ENCODE assay signal across 8 mouse cellular contexts in the genomic region with DNA sequence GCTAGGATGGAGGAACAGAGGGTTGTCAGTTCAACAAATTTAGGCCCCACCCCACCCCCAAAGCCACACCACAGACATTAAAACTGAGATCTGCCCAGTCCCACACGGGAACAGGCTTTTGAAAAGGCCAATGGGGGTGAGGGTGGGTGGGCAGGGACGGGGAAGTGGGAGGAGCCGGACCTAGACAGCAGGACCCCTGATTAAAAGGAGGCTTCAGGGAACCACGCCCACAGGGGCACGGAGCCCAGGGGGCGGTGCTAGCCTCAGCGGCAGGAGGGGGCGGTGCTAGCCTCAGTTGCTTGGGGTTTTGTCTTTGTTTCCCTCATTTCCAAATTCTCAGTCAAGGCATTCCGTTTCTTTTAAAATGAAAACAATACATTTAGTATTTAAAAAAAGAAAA. TPM values are rescaled to one million over a fixed set of nuclear protein-coding genes. Genes with fewer than 3 reads are reported as not detected.
A peak's percentile ranks its signal among the peaks of the same experiment; 100 is the strongest.
DNase-seq lines count a peak whose midpoint lies in the region; ATAC-seq and TF ChIP-seq lines count a peak whose summit lies in the region.

No protein-coding gene starts in this region.

- H3K9ac ChIP-seq in liver, embryonic 12.5 days: no peak overlapping the region

- DNase-seq in cerebellum, postnatal 14 days: peak; percentile 36 to 60
- no peak for DNase-seq in cerebellum, adult 9-10 months
- peak; percentile 29 for DNase-seq in thymus, adult 2 months
- no peak for DNase-seq in thymus, adult 18-20 months
- DNase-seq in thymus, postnatal 4 days: peak; percentile 68
- DNase-seq in layer of hippocampus, postnatal 36 days: no peak
- no peak for DNase-seq in frontal cortex, adult 2 months (ENCODE audit: extremely low spot score in 1 of 2, low spot score in 1 of 2)

- WGBS in thymus, adult 2 months: 23% methylated on average over 9 of the region's 9 CpGs
- 6% methylated on average over 9 of the region's 9 CpGs for whole genome bisulfite sequencing in liver, embryonic 12.5 days (ENCODE audit: insufficient replicate concordance)

- H3K27ac ChIP-seq in thymus, adult 2 months (ENCODE audit: control insufficient read depth, insufficient read depth, low read length): no peak overlapping the region
- H3K27ac ChIP-seq in liver, embryonic 12.5 days: no peak overlapping the region

- H3K4me3 ChIP-seq in thymus, adult 2 months (ENCODE audit: control insufficient read depth, insufficient read depth, low read length): no peak overlapping the region
- 0 out of 2 replicates have a peak overlapping the region, but pooled peaks have one; percentile 10 for H3K4me3 ChIP-seq in liver, embryonic 12.5 days

- TF ChIP-seq POLR2A in thymus, adult 2 months (IDR thresholded peaks at IDR 0.05; ENCODE audit: control insufficient read depth, extremely low read depth, insufficient read depth, low read length, poor library complexity): no peak

- peaks cover 15% of the 10 kb centered on the region for H3K4me1 ChIP-seq in thymus, adult 2 months (replicated peaks; ENCODE audit: control insufficient read depth, insufficient read depth, low read length)
- peaks cover 61% of the 10 kb centered on the region for H3K4me1 ChIP-seq in liver, embryonic 12.5 days

- no peaks in the 10 kb centered on the region for H3K9me3 ChIP-seq in liver, embryonic 12.5 days (replicated peaks)

- H3K36me3 ChIP-seq in thymus, adult 2 months (ENCODE audit: control insufficient read depth, insufficient read depth, low read length): no peaks in the 10 kb centered on the region
- peaks cover 24% of the 10 kb centered on the region; the same call in 1 of the 2 replicates for H3K36me3 ChIP-seq in liver, embryonic 12.5 days

- TF ChIP-seq CTCF in thymus, adult 2 months (IDR thresholded peaks at IDR 0.05; ENCODE audit: borderline replicate concordance, control insufficient read depth, extremely low read depth, insufficient read depth, low read length, poor library complexity): no peak

- no peaks in the 10 kb centered on the region for H3K27me3 ChIP-seq in thymus, adult 2 months (ENCODE audit: control insufficient read depth, insufficient read depth, low read length)
- no peaks in the 10 kb centered on the region for H3K27me3 ChIP-seq in liver, embryonic 12.5 days (replicated peaks)

- peak overlapping the region; percentile 55 for H3K4me2 ChIP-seq in liver, embryonic 12.5 days

- ATAC-seq in liver, embryonic 12.5 days: peak; percentile 38; the same call in 1 of the 2 replicates

RNA-seq across cellular contexts. Expression of gene Zfp362, which starts 10.2 kb away (rescaled TPM):
- 105 and 145 TPM in 2 replicates for polyA plus RNA-seq in thymus, adult 2 months (2012; rRNA removed)
- polyA plus RNA-seq in liver, embryonic 12.5 days (2016; fragmentation: Nextera tagmentation; extraction: Ambion mirVana): 12.1 and 12.6 TPM in 2 replicates
- total RNA-seq in layer of hippocampus, postnatal 36 days (2021): 10 to 100 TPM; 23.7 to 29.8 TPM
- 30.0 and 32.0 TPM in 2 replicates for polyA plus RNA-seq in frontal cortex, adult 2 months (2012; rRNA removed)

RNA-seq across cellular contexts. Expression of gene A3galt2, which starts 40.4 kb away (rescaled TPM):
- 1.3 and 1.6 TPM in 2 replicates for polyA plus RNA-seq in thymus, adult 2 months (2012; rRNA removed)
- polyA plus RNA-seq in liver, embryonic 12.5 days (2016; fragmentation: Nextera tagmentation; extraction: Ambion mirVana): 0.04 and 0.06 TPM in 2 replicates
- total RNA-seq in layer of hippocampus, postnatal 36 days (2021): under 1 TPM; 0.48 to 0.62 TPM
- polyA plus RNA-seq in frontal cortex, adult 2 months (2012; rRNA removed): 0.90 and 1.0 TPM in 2 replicates

Comparison
In these comparisons a context has a peak if more than half of its experiments do, and no peak if none do; other contexts are left out.
1. DNase-seq: peak in cerebellum, postnatal 14 days (2 of 2), thymus, adult 2 months (single experiment) and thymus, postnatal 4 days (single experiment); none in cerebellum, adult 9-10 months (single experiment), thymus, adult 18-20 months (0 of 2), layer of hippocampus, postnatal 36 days (0 of 2) and frontal cortex, adult 2 months (0 of 2).